Mouse (Mus musculus) spleen, adult 2 months (tissue): ENCODE data around the gene Ireb2. TPM values are rescaled to one million over a fixed set of nuclear protein-coding genes. Genes with fewer than 3 reads are reported as not detected.
A peak's percentile ranks its signal among the peaks of the same experiment; 100 is the strongest.
"Not testable (repeated sequence)": the region's sequence is repeated elsewhere in the genome, so short reads cannot be mapped to it uniquely, and the experiment has no call there.

ENCODE experiments used
- DNase-seq, 2 experiments: peaks; one replicate each; pipeline versions ENCODE4 v3.0.0 to v3.0.0-alpha.2; 2012 to 2021; ENCODE audit warnings: low spot score in 2 of 2, low read depth in 1 of 2
- H3K27ac ChIP-seq: fragments of 200-500 bp; 2 replicates; pipeline ENCODE4 v1.5.1; 2012; ENCODE audit warnings: low read length, inconsistent platforms; ENCODE audit not compliant: insufficient read depth
- H3K27me3 ChIP-seq: fragments of 200-500 bp; 2 replicates; pipeline ENCODE4 v1.6.1; 2012; ENCODE audit warnings: mild to moderate bottlenecking, moderate library complexity, low read length, inconsistent platforms; ENCODE audit not compliant: control insufficient read depth, insufficient read depth
- H3K36me3 ChIP-seq: fragments of 200-500 bp; 2 replicates; pipeline ENCODE4 v1.6.1; 2012; ENCODE audit warnings: mild to moderate bottlenecking, low read length, inconsistent platforms; ENCODE audit not compliant: control insufficient read depth, insufficient read depth
- H3K4me1 ChIP-seq: fragments of 200-500 bp; 2 replicates; pipeline ENCODE4 v1.6.1; 2011; ENCODE audit warnings: inconsistent platforms; ENCODE audit not compliant: control insufficient read depth, insufficient read depth, insufficient read length
- H3K4me3 ChIP-seq: fragments of 200-500 bp; 2 replicates; pipeline ENCODE4 v1.5.1; 2011; ENCODE audit warnings: mild to moderate bottlenecking, inconsistent platforms; ENCODE audit not compliant: insufficient read depth, insufficient read length; ENCODE audit errors: extremely low read depth
- CTCF ChIP-seq: fragments of 200-500 bp; IDR thresholded peaks from 2 replicates; pipeline ENCODE4 v1.5.1; 2011; ENCODE audit warnings: mild to moderate bottlenecking, inconsistent platforms; ENCODE audit not compliant: insufficient read depth, insufficient read length, insufficient replicate concordance; ENCODE audit errors: extremely low read depth
- POLR2A ChIP-seq: fragments of 200-500 bp; IDR thresholded peaks from 2 replicates; pipeline ENCODE4 v1.6.1; 2011; ENCODE audit warnings: low read depth, low read length, inconsistent platforms
- WGBS: fragments of 180-500 bp; shearing (Covaris S2); methylation state at CpG from one replicate; pipeline ENCODE4 v1.1.7; 2018; 5-methylcytosine and 5-hydroxymethylcytosine counted together
- polyA plus RNA-seq: library from polyadenylated mRNA; depleted of rRNA; stranded (reverse); fragments of >200 nt; gene quantifications from 2 replicates; pipeline ENCODE4 v1.2.3, GENCODE M21; 2012

Ireb2 gene
- polyA plus RNA-seq, 1 experiment = 3.0 TPM

DNA sequence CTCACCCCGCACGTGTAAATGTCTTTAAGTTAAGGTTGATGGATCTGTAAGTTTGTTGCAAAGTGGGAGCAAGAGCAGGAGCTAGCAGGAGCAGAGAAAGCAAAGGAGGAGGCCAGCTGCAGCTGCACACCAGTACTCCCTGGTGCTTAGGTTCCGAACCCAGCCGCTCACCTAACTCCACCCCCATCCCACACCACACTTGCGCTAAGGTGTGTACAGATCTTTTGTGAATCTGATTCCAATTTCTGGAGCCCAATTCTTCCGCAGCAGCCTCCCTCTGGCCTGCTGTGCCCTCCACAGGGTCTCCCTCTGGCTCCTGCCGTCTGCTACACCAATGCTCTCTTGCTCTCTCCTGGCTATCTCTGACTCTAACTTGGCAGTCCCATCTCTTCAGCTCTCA lies 25.8 kb upstream of the Ireb2 start:
- no peak overlapping the region for H3K4me3 ChIP-seq
- TF ChIP-seq POLR2A (no peak), CTCF (no peak)
- 85% methylated on average over 7 of the region's 7 CpGs for WGBS
- DNase-seq = no peak
- no peak overlapping the region for H3K27ac ChIP-seq
- no peaks in the 10 kb centered on the region for H3K4me1 ChIP-seq
- no peaks in the 10 kb centered on the region for H3K27me3 ChIP-seq
- H3K36me3 ChIP-seq = no peaks in the 10 kb centered on the region

- no peak overlapping the region for H3K4me3 ChIP-seq
- DNase-seq = no peak
- no peaks in the 10 kb centered on the region for H3K36me3 ChIP-seq
- no peak overlapping the region for H3K27ac ChIP-seq
- no peaks in the 10 kb centered on the region for H3K27me3 ChIP-seq
- 91% methylated on average over 1 of the region's 1 CpGs for WGBS
- no peak for TF ChIP-seq POLR2A
- no peak for TF ChIP-seq CTCF
- H3K4me1 ChIP-seq = no peaks in the 10 kb centered on the region
These were observed 23.4 kb upstream of the Ireb2 start for GRCm38 (mm10) chr9:54840145-54840544.

DNA sequence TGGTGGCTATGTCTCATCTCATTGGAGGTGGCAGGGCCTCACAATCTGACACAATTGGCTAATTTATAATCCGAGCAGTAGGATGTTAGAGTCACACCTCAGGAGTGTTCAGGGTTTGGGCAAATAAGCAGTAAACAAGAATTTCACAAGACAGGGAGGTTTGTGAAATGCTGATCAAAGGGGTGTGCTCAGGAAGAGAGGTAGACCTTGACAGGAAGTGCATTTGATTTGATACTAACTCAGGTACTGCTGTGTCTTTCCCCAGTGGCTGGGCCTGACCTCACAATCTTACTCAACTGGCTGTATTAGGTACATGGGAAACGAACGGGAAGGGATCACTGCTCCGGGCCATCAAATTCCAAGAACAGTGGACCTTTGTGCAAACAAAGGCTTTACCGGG lies 21.3 kb upstream of the Ireb2 start:
- no peaks in the 10 kb centered on the region for H3K27me3 ChIP-seq
- H3K36me3 ChIP-seq = no peaks in the 10 kb centered on the region
- no peaks in the 10 kb centered on the region for H3K4me1 ChIP-seq
- DNase-seq = no peak
- H3K27ac ChIP-seq = no peak overlapping the region
- TF ChIP-seq CTCF (no peak), POLR2A (no peak)
- H3K4me3 ChIP-seq = no peak overlapping the region
- 81% methylated on average over 5 of the region's 5 CpGs for WGBS

- peak in 1 of 2 experiments; percentile 8 for DNase-seq
- 61% methylated on average over 6 of the region's 6 CpGs for WGBS
- no peaks in the 10 kb centered on the region for H3K36me3 ChIP-seq
- no peak overlapping the region for H3K4me3 ChIP-seq
- TF ChIP-seq POLR2A (no peak), CTCF (no peak)
- H3K27me3 ChIP-seq = no peaks in the 10 kb centered on the region
- H3K4me1 ChIP-seq = no peaks in the 10 kb centered on the region
- no peak overlapping the region for H3K27ac ChIP-seq
These were observed 19.7 kb upstream of the Ireb2 start for GRCm38 (mm10) chr9:54843887-54844286.

DNA sequence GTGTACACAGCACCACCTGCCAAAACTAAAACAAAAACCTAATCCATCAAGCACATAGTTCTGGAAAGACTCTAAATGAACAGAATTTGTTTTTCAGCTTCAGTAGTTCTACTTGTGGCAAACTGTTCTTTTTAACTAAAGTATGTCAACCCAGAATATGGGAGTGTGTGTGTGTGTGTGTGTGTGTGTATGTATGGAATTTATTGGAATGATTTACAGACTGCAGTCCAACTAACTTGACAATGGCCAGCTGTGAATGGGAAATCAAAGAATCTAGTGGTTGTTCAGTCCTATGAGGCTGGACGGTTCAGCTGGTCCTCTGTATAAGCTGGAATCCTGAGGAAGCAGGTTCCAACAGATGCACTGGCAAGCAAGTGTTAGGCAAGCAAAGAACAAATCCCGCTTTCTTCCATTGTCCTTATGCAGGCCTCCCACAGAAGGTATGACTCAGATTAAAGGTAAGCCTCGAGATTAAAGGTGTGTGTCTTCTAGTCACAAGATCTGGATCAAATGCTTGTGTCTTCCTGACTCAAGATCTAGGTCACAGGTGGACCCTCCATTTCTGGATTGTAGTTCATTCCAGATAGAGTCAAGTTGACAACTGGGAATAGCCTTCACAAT lies 18.9 kb upstream of the Ireb2 start:
- H3K36me3 ChIP-seq = no peaks in the 10 kb centered on the region
- 80% methylated on average over 3 of the region's 3 CpGs for WGBS
- no peak overlapping the region for H3K27ac ChIP-seq
- H3K27me3 ChIP-seq = no peaks in the 10 kb centered on the region
- no peak overlapping the region for H3K4me3 ChIP-seq
- DNase-seq = no peak
- TF ChIP-seq POLR2A (no peak), CTCF (no peak)
- no peaks in the 10 kb centered on the region for H3K4me1 ChIP-seq

DNA sequence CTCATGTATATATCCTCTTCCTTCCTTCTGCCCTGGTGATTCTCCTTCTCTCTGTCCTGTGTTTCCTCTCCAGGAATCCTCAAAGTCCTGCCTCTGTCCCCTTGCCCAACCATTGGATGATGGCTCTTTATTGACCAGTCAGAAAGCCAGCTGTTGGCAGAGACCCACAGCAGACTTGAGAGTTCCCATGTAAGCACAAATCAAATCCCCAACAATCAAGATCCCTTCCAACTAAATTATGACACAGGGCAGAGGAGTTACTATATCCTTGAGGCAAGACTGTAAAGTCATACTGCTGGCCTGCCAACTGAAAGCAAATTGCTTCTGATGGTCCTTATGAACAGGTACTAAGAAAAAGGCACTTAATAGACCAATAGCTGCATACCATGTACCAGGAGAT lies 15.4 kb upstream of the Ireb2 start:
- H3K27ac ChIP-seq = no peak overlapping the region
- H3K4me3 ChIP-seq = no peak overlapping the region
- H3K4me1 ChIP-seq = no peaks in the 10 kb centered on the region
- TF ChIP-seq POLR2A = no peak
- TF ChIP-seq CTCF = no peak
- no peaks in the 10 kb centered on the region for H3K36me3 ChIP-seq
- H3K27me3 ChIP-seq = no peaks in the 10 kb centered on the region
- DNase-seq = no peak

DNA sequence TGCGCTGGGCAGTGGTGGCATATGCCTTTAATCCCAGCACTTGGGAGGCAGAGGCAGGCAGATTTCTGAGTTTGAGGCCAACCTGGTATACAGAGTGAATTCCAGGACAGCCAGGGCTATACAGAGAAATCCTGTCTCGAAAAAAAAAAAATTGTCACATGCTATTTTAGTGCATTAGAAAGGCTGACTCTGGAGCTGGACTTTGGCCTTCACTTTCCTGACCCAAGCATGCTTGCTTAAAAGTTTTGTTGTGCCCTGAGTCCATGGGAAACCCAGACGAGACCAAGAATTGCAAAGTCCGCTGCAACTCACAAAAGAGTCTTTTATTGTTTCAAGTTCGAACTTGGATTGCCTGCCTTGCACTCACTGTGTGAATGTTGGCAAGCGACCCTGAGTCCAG lies 10.6 kb upstream of the Ireb2 start:
- H3K36me3 ChIP-seq, H3K4me3 ChIP-seq, DNase-seq, H3K27ac ChIP-seq, H3K27me3 ChIP-seq, H3K4me1 ChIP-seq: not testable (repeated sequence)
- 87% methylated on average over 6 of the region's 6 CpGs for WGBS
